Mouse (Mus musculus): ENCODE measurements at regions not wholly inside any gene's neighbourhood (a gene's known extent, or its start where the extent isn't known, plus 50 kb on each side); places are given as distances from the start of the nearest gene placed in this dataset.

GRCm38 (mm10) chr3:39944581-39944980, 586.5 kb upstream of the Intu start:
- H3K9ac ChIP-seq: no peak overlapping the region
- H3K9me3 ChIP-seq: no peaks in the 10 kb centered on the region
- H3K27ac ChIP-seq: no peak overlapping the region
- no peaks in the 10 kb centered on the region for H3K4me1 ChIP-seq
- 88% methylated on average over 3 of the region's 3 CpGs for WGBS
- H3K4me3 ChIP-seq: no peak overlapping the region
- ATAC-seq (ENCODE audit: low FRiP score, low read depth): no peak
- H3K27me3 ChIP-seq (replicated peaks): no peaks in the 10 kb centered on the region
- no peak overlapping the region for H3K4me2 ChIP-seq (replicated peaks)
- no peaks in the 10 kb centered on the region for H3K36me3 ChIP-seq

DNA sequence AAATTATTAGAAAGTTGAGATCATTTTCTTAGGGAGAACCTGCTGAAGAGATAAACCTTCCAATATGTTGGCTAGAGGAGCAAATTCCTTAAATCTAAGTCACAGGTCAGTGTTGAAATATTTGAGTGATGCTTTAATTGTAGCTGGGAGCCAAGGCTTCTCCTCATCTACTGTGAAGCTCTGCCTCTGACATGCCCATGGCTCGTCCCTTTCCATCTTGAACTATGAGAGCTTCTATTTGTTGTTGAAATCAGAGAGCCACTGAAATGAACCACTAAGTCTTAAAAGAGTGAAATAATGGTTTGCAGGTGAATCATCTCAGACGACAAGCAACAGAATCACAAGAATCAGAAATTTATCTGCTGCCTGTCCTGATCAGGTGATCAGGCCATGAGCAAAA, 579.0 kb upstream of the Intu start:
- ATAC-seq (ENCODE audit: low FRiP score, low read depth): no peak
- Histone ChIP-seq H3K4me3 (no peak overlapping the region), H3K36me3 (no peaks in the 10 kb centered on the region), H3K4me1 (no peaks in the 10 kb centered on the region), H3K9me3 (no peaks in the 10 kb centered on the region), H3K9ac (no peak overlapping the region), H3K27me3 (replicated peaks) (no peaks in the 10 kb centered on the region), H3K27ac (no peak overlapping the region), H3K4me2 (replicated peaks) (no peak overlapping the region)
- WGBS: 82% methylated on average over 2 of the region's 2 CpGs

DNA sequence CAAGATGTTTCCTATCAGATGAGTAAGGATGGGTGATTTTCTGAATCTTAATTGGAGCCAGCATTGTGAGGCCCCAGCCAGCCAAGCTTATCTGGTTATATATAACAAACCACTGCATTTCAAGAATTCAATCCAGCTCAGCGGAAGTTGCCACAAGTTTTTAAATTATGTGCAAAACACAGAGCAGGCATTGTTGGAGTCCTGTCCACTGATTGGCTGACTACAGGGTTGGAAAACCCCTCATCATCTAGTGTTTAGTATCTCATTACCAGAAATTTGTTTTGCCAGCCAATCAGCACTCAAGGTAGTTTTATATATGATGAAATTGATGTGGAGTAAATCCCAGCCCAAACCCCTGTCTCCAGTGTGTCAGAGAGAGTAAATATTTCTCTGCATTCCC, 578.5 kb upstream of the Intu start:
- Histone ChIP-seq H3K4me3 (no peak overlapping the region), H3K27ac (no peak overlapping the region), H3K36me3 (no peaks in the 10 kb centered on the region), H3K4me2 (replicated peaks) (no peak overlapping the region), H3K27me3 (replicated peaks) (no peaks in the 10 kb centered on the region), H3K4me1 (no peaks in the 10 kb centered on the region), H3K9me3 (no peaks in the 10 kb centered on the region), H3K9ac (no peak overlapping the region)
- ATAC-seq (ENCODE audit: low FRiP score, low read depth): no peak
- 86% methylated on average over 1 of the region's 1 CpGs for WGBS

DNA sequence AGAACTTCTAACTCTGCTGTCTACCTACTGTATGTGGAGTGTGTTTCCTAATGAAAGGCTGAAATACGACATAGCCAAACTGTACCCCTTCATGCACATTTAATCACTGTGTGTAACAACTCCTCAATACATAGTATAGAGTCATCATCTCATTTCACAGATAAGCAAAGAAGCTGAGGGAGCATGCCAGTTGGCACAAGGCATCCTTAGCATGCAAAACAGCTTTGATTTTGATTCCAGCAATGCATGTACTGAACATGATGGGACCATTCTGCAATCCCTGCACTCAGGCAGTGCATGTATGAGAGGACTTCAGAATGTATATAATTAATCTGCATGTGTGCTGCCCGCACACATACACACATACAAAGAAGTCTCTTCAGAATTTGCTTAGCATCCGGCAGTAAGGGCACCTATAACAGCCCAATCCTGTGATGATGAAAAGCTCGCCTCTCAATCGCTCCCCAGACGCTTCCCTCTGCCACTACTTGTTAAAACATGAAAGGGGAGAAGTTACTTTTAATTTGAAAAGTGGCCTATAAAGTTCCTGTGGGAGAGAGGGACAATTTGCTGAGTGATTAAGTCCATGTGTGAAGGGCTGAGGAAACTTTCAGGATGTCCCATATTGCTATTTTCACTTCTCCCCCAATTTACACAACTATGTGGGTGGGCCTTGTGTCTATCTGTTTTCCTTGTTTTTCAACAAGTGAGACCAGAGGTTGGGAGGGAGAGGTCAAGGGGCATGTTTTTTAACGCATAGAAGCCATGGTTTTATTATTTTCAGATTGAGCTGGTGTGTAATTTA, 569.0 kb upstream of the Intu start:
- 51% methylated on average over 7 of the region's 7 CpGs for WGBS
- no peak for ATAC-seq (ENCODE audit: low FRiP score, low read depth)
- Histone ChIP-seq H3K4me1 (no peaks in the 10 kb centered on the region), H3K36me3 (no peaks in the 10 kb centered on the region), H3K9ac (no peak overlapping the region), H3K4me3 (no peak overlapping the region), H3K27me3 (replicated peaks) (no peaks in the 10 kb centered on the region), H3K4me2 (replicated peaks) (no peak overlapping the region), H3K27ac (no peak overlapping the region), H3K9me3 (no peaks in the 10 kb centered on the region)

DNA sequence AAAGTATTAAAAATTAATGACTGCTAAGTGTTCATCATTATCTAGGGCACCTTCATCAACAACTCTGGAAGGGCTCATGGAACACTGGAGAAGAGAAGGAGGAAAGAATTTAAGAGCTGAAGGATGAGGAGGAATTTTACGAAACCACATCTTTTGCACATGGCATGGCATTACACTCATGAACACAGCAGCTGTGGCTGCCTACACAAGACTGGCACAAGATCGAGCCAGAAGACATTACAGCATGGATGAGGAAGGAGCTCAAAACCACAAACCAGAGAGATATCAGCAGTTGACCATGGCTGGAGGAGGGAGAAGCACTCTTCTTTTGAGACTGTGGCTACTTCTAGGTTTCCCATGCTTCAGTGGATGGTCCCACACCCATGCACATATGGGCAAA, 565.7 kb upstream of the Intu start:
- Histone ChIP-seq H3K4me2 (replicated peaks) (no peak overlapping the region), H3K36me3 (no peaks in the 10 kb centered on the region), H3K27ac (no peak overlapping the region), H3K9me3 (no peaks in the 10 kb centered on the region), H3K4me1 (no peaks in the 10 kb centered on the region), H3K4me3 (no peak overlapping the region), H3K27me3 (replicated peaks) (no peaks in the 10 kb centered on the region), H3K9ac (no peak overlapping the region)
- WGBS: 95% methylated on average over 2 of the region's 2 CpGs
- ATAC-seq (ENCODE audit: low FRiP score, low read depth): no peak

DNA sequence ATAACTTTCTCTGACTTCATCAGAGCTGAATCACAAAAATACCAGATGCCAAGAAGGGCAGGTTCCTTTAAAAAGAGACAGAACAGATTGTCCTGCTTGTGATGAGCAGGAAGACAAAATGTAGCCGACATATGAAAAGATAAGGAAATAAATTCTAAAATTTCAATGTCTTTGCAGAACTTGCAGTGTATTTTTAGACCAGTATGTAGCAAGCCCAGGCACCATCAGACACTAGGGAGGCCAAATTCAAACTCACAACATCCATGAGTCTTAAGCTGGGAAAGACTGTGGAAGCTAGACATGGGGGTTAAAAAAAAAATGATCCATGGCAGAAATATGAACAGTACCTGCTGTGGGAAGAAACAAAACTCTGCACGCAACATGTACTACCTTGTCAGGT, 564.7 kb upstream of the Intu start:
- H3K9ac ChIP-seq: no peak overlapping the region
- ATAC-seq (ENCODE audit: low FRiP score, low read depth): no peak
- H3K9me3 ChIP-seq: no peaks in the 10 kb centered on the region
- no peaks in the 10 kb centered on the region for H3K27me3 ChIP-seq (replicated peaks)
- no peaks in the 10 kb centered on the region for H3K36me3 ChIP-seq
- H3K27ac ChIP-seq: no peak overlapping the region
- no peaks in the 10 kb centered on the region for H3K4me1 ChIP-seq
- no peak overlapping the region for H3K4me2 ChIP-seq (replicated peaks)
- H3K4me3 ChIP-seq: no peak overlapping the region
- WGBS: 88% methylated on average over 2 of the region's 2 CpGs

- Histone ChIP-seq H3K9me3 (no peaks in the 10 kb centered on the region), H3K9ac (no peak overlapping the region), H3K4me3 (no peak overlapping the region), H3K4me1 (no peaks in the 10 kb centered on the region), H3K27ac (no peak overlapping the region), H3K36me3 (no peaks in the 10 kb centered on the region), H3K4me2 (replicated peaks) (no peak overlapping the region), H3K27me3 (replicated peaks) (no peaks in the 10 kb centered on the region)
- 93% methylated on average over 2 of the region's 2 CpGs for WGBS
- no peak for ATAC-seq (ENCODE audit: low FRiP score, low read depth)
Measured at GRCm38 (mm10) chr3:39976937-39977336, 554.1 kb upstream of the Intu start.

- H3K4me2 ChIP-seq (replicated peaks): no peak overlapping the region
- 28% methylated on average over 3 of the region's 3 CpGs for WGBS
Measured at GRCm38 (mm10) chr3:39978916-39979679, 552.0 kb upstream of the Intu start.

DNA sequence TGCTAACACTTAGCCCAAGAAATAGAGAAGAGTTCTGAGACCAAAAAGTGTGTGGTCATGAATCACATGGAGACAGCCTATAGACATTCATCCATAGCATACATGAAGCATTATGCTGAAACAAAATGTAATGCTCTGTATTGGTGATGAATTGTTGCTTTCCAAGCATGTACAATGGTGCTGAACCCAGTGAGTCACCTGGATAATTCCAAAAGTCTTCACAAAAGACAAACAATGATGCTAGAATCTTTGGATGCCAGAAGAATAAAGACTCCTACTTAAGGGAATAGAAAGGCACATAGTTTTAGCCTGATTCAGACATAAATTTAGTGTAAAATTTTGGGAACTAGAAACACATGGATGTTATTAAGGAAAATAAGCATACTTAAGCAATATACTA, 548.4 kb upstream of the Intu start:
- Histone ChIP-seq H3K36me3 (no peaks in the 10 kb centered on the region), H3K4me3 (no peak overlapping the region), H3K4me1 (no peaks in the 10 kb centered on the region), H3K9me3 (no peaks in the 10 kb centered on the region), H3K4me2 (replicated peaks) (no peak overlapping the region), H3K9ac (no peak overlapping the region), H3K27ac (no peak overlapping the region), H3K27me3 (replicated peaks) (no peaks in the 10 kb centered on the region)
- no peak for ATAC-seq (ENCODE audit: low FRiP score, low read depth)

More at GRCm38 (mm10) chr3:39978916-39979679, 552.0 kb upstream of the Intu start:
- Histone ChIP-seq H3K27me3 (replicated peaks) (no peaks in the 10 kb centered on the region), H3K9ac (no peak overlapping the region), H3K36me3 (no peaks in the 10 kb centered on the region), H3K27ac (no peak overlapping the region), H3K4me3 (no peak overlapping the region), H3K9me3 (no peaks in the 10 kb centered on the region), H3K4me1 (no peaks in the 10 kb centered on the region)
- ATAC-seq (ENCODE audit: low FRiP score, low read depth): no peak

GRCm38 (mm10) chr3:39987710-39988109, 543.4 kb upstream of the Intu start:
- WGBS: 80% methylated on average over 1 of the region's 1 CpGs
- no peak overlapping the region for H3K4me3 ChIP-seq

GRCm38 (mm10) chr3:39998628-39999027, 532.5 kb upstream of the Intu start:
- Histone ChIP-seq H3K36me3 (no peaks in the 10 kb centered on the region), H3K27me3 (replicated peaks) (no peaks in the 10 kb centered on the region), H3K27ac (no peak overlapping the region), H3K4me2 (replicated peaks) (no peak overlapping the region), H3K9me3 (no peaks in the 10 kb centered on the region), H3K4me1 (no peaks in the 10 kb centered on the region), H3K9ac (no peak overlapping the region), H3K4me3 (no peak overlapping the region)
- no peak for ATAC-seq (ENCODE audit: low FRiP score, low read depth)
- 43% methylated on average over 5 of the region's 5 CpGs for WGBS

More at GRCm38 (mm10) chr3:39987710-39988109, 543.4 kb upstream of the Intu start:
- no peaks in the 10 kb centered on the region for H3K27me3 ChIP-seq (replicated peaks)
- no peak overlapping the region for H3K27ac ChIP-seq
- no peak for ATAC-seq (ENCODE audit: low FRiP score, low read depth)
- H3K36me3 ChIP-seq: no peaks in the 10 kb centered on the region
- no peaks in the 10 kb centered on the region for H3K4me1 ChIP-seq
- no peak overlapping the region for H3K9ac ChIP-seq
- H3K4me2 ChIP-seq (replicated peaks): no peak overlapping the region
- H3K9me3 ChIP-seq: peaks cover 6% of the 10 kb centered on the region; the same call in 1 of the 2 replicates

DNA sequence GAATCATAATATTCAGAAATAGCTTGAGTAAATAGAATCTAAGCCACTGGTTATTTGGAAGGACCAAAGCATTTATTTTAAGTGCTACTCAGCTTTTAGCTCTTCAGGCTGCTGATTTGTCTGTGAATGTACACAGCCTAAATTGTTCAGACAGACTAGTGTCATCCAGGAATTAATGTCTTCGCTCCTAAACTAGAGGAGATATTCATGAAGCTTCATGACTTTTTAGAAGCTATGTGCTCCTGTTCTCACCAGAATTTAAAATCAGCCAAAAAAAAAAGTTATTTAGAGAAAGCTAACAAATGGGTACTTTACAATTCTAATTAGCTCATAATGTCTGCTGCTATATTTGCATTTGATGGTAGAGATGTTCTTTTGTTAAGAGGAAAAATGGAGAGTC, 531.2 kb upstream of the Intu start:
- Histone ChIP-seq H3K27me3 (replicated peaks) (no peaks in the 10 kb centered on the region), H3K4me1 (no peaks in the 10 kb centered on the region), H3K9me3 (no peaks in the 10 kb centered on the region), H3K4me3 (no peak overlapping the region), H3K4me2 (replicated peaks) (no peak overlapping the region), H3K27ac (no peak overlapping the region), H3K36me3 (no peaks in the 10 kb centered on the region), H3K9ac (no peak overlapping the region)
- WGBS: 84% methylated on average over 1 of the region's 1 CpGs
- ATAC-seq (ENCODE audit: low FRiP score, low read depth): no peak

DNA sequence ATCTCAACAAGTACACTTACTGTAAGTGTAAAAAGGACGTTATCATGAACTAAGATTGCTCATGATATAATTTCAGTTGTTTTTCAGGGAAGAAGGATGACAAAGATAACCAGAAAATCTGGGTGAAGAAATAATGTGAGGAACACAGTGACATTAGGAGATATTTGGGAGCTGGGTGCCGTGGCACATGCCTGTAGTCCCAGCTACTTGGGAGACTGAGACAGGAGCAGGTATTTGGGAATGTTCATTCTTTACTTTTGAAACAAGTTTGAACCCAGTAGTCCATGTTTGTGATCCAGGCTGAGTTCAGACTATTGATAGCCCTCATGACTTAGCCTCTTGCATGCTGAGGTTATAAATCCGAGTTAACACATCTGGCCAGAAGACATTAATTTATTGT, 528.2 kb upstream of the Intu start:
- Histone ChIP-seq H3K9ac (no peak overlapping the region), H3K36me3 (no peaks in the 10 kb centered on the region), H3K4me2 (replicated peaks) (no peak overlapping the region), H3K4me1 (no peaks in the 10 kb centered on the region), H3K27me3 (replicated peaks) (no peaks in the 10 kb centered on the region), H3K4me3 (no peak overlapping the region), H3K9me3 (no peaks in the 10 kb centered on the region), H3K27ac (no peak overlapping the region)
- ATAC-seq (ENCODE audit: low FRiP score, low read depth): no peak
- WGBS: 84% methylated on average over 3 of the region's 3 CpGs

All from neural tube, embryonic 12.5 days (tissue).